Mouse (Mus musculus) ES-CJ7 (cell line): ENCODE measurements around the gene 2310002L09Rik.
"Not testable (repeated sequence)": the region's sequence is repeated elsewhere in the genome, so short reads cannot be mapped to it uniquely, and the experiment has no call there.

Source experiments
- DNase-seq: peaks from one replicate; pipeline ENCODE4 v3.0.0; 2011; ENCODE audit warnings: low read depth, low spot score

2310002L09Rik gene

GRCm38 (mm10) chr4:73950375-73950896 is at the start of gene 2310002L09Rik:
2310002L09Rik (minus strand) TSS chr4:73950846.
- no peak for DNase-seq

DNA sequence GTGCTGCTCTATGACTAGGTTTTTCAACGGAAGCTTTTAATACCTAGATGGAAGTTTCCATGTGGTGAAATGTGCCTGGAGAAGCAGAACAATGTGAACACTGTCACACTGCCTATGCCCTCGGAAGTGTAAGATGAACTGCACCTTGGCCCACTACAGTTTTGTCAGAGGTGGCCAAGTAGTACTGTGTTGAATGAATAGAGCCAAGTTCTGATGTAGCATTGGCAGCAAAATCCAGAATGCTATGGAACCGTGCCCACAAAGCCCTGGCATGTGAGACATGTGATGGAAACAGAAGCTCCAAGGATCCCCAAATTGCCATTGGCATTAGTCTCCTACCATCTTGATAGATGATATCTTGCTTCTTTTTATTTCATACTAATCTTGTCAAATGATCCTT is 29.8 kb upstream of the 2310002L09Rik start:
- DNase-seq: no peak

DNA sequence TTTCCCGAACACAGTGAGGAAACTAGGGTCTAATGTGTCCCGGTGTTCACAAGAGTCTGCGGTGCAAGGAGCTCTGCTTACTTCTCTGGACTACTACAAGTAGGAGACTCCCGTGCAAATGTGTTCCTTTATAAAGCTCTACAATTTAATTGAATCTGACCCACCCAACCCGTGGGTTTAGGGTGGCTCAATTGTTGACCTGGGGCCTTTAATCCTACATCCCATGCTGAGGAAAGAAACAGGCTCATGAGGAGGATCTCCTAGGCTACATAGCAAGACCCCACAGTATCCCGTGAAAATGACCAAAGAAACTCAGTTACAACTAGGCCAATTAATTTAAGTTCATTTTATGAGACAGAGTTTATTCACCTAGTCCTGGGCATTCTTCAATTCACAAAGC is 30.0 kb downstream of the 2310002L09Rik start, which contains the start of gene Gm11756:
Gm11756 (minus strand) TSS at position 101 of the 400 bp plus-strand sequence.
- not testable (repeated sequence) for DNase-seq

GRCm38 (mm10) chr4:73905853-73906252 is 44.8 kb downstream of the 2310002L09Rik start, which contains the start of gene Gm13871:
Gm13871 (minus strand) TSS chr4:73905953.
- DNase-seq: not testable (repeated sequence)

- DNase-seq: not testable (repeated sequence)
These were observed 59.6 kb downstream of the 2310002L09Rik start, which contains the start of gene Gm11757 for GRCm38 (mm10) chr4:73891012-73891411. Gm11757 (minus strand) TSS chr4:73891112.
